Mouse (Mus musculus): ENCODE measurements at regions not wholly inside any gene's neighbourhood (a gene's known extent, or its start where the extent isn't known, plus 50 kb on each side); places are given as distances from the start of the nearest gene placed in this dataset.
"Not testable (repeated sequence)": the region's sequence is repeated elsewhere in the genome, so short reads cannot be mapped to it uniquely, and the experiment has no call there.

DNA sequence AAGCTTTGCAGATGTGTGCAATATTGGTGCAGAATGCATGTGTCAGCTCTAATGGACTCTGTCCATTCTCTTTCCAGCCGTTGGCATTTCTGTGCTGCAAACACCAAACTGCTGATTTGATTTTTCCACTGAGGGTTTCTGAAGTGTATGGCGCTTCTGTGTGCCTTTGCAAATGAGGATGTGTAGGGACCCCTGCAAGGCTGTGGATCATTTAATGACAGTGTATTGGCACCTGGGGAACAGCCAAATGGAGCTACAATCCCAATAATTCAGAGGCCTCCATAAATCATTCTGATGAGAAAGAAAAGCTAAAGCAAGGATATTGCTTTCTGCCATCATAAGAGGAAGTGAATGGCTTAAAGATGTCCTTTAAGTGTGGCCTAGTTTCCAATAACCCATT, 305.9 kb upstream of the Pkdcc start:
- no peak for DNase-seq (ENCODE audit: low spot score)

- not testable (repeated sequence) for DNase-seq (ENCODE audit: low spot score)
These were observed 292.1 kb upstream of the Pkdcc start for GRCm38 (mm10) chr17:82922986-82923385.

DNA sequence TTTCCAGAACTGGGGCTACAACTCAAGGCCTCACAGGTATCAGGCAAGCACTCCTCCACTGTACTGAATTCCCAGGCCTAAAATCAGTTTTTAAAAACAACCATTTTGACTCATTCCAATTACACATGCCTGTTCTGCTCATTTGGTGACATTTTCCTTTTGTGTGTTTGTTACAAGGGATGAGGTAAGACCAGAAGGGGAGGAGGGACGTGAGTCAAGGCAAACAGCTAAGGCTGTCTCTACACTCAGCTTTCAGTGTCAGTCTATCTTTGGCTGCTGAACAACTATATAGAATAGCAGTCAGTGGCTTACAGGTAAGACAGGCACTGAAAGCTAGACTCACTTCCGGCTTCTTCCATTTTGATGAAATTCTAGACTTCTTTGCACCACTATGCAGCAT, 289.3 kb upstream of the Pkdcc start:
- no peak for DNase-seq (ENCODE audit: low spot score)

GRCm38 (mm10) chr17:82927681-82928080, 287.4 kb upstream of the Pkdcc start:
- DNase-seq (ENCODE audit: low spot score): no peak

GRCm38 (mm10) chr17:82929511-82929910, 285.6 kb upstream of the Pkdcc start:
- DNase-seq (ENCODE audit: low spot score): no peak

DNA sequence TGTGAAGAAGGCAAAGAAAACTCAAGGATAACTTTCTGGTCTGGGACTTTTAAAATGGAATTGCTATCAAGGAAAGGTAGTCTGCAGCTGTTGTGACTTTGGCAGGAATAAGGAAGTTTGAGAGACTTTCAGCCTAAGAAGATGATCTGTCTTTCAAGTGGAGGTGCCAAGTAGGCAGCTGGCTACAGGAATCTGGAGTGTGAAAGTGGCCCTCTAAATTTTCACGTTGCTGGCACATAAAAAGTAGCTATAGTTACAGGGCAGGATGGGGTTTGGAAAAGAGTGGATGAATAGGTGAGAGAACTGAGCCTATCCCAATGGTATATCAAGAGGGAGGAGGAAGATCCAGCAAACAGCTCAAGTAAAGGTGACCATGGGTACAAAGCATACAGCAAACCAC, 284.4 kb upstream of the Pkdcc start:
- no peak for DNase-seq (ENCODE audit: low spot score)

DNA sequence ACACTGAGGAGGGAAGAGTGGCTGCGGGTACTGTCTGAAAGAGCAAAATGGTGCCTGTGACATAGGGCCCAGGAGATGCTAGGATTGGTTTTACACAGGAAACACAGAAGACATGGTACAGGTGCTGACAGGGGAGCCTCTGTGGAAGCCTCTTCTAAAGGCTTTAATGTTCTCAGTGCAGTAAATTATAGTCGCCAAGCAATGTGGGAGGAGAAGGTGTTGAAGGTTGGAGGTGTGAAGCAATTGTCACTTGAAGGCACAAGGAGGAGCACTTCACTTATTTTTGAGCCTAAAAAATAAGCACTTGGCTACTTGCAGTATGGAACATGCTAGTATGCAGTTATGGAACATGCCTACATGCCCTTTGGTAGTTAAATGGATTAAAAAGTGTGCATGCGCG, 283.6 kb upstream of the Pkdcc start:
- no peak for DNase-seq (ENCODE audit: low spot score)

GRCm38 (mm10) chr17:82936836-82937235, 278.3 kb upstream of the Pkdcc start:
- no peak for DNase-seq (ENCODE audit: low spot score)

- no peak for DNase-seq (ENCODE audit: low spot score)
These were observed 269.0 kb upstream of the Pkdcc start for GRCm38 (mm10) chr17:82946083-82946482.

GRCm38 (mm10) chr17:82949794-82950193, 265.3 kb upstream of the Pkdcc start:
- no peak for DNase-seq (ENCODE audit: low spot score)

DNA sequence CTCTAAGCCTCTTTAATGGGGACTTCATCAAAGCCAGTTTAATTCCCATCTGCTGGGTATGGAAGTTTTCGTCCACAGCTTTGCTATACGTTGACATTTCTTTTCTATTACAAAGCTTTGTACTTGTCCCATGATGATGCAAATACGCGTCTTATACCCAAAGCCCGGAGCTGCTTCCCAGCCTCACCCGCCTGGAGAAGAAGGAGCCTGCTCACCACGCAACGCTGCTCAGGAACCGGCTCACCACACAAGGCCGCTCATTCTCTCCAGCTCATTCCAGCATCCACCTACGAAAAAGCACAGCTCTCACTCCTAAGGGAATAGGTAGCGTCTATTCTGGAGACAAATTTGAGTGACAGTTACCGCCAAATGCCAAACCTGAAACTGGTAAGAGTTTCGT, 264.8 kb upstream of the Pkdcc start:
- no peak for DNase-seq (ENCODE audit: low spot score)

DNA sequence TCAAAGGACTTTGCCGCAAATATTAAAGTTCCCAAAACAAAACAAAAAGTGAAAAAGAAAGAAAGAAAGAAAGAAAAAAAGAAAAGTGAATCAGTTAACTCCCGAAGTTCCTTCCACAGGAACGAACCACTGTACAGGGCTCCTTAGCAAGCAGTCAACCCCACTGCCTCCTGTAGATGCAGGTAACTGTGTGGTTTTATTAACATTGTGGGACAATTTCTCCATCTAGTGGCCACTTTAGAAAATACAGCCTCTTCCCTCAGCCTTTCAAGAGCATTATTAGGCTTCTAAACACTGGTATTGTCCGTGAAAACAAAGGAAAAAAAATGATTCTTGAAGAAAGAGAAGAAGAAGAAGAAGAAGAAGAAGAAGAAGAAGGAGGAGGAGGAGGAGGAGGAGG, 257.7 kb upstream of the Pkdcc start:
- peak; percentile 88 for DNase-seq (ENCODE audit: low spot score)

DNA sequence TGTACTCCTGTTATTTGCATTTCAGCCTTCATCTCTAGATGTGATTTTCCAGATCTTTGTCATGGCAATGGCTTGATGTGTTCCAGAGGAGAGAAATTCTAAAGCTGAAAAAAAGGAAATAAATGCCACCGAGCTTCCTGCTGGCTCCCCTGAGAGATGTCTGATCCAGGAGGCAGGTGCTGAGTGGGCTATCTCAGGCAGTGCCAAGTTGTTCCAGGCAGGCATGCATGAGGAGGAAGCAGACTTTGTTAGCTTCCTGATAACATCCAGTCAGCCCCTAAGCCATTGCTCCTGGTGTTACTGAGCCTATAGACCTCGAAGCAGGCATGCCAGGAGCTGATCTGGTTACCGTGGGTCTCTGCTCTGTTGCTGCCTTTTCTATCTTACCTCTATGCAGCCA, 251.7 kb upstream of the Pkdcc start:
- no peak for DNase-seq (ENCODE audit: low spot score)

- no peak for DNase-seq (ENCODE audit: low spot score)
These were observed 215.4 kb upstream of the Pkdcc start for GRCm38 (mm10) chr17:82999710-83000109.

DNA sequence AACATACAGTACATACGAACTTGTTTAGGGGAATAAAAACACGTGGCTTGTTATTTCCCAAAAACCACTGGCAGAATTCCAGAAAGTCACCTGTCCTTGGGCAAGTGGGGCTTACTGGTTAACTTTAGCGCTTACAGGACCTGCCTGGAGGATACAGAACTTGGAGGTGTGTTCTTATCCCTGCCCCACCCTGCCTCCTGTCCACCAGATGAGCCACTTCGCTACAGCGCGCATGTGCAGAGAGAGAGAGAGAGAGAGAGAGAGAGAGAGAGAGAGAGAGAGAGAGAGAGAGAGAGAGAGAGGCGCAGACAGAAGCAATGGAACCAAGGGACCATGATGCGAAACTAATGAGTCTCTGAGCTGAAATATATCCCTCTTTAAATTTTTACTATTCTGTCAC, 214.7 kb upstream of the Pkdcc start:
- DNase-seq (ENCODE audit: low spot score): no peak

DNA sequence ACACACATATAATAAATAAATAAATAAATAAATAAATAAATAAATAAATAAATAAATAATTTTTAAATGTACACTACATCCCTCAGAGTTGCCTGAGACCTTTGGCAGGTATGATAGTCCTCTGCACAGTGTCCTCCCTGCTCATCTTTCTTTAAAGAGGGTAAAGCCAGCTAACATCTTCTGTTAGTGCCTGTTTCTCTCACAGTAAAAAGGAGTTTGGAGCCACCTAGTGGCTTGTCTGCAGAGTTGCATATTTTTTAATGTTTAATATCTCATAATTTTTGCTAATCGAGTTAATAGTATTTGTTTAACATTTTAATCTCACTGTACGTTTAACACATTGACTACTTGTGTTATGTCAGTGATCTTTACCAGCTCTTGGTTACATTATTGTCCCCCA, 213.5 kb upstream of the Pkdcc start:
- DNase-seq (ENCODE audit: low spot score): peak; percentile 64

DNA sequence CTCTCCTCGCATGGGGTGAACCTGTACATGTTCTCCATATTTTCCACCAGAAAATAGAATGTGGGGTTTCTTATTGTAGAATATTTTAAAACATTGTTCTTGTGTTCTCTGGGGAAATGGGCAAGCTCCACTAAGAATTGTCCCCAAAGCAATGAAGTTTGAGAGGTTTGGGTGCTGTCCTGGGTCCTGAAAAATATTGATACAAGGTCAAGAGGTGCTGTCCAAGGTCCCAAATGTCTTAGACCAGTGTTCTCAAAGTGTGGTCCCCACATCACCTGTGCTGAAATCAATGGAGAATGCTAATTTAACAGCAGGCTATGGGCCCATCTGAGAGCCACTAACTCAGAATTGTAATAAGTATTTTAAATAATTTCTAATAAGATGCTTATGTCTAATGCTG, 204.2 kb upstream of the Pkdcc start:
- peak; percentile 82 for DNase-seq (ENCODE audit: low spot score)

DNA sequence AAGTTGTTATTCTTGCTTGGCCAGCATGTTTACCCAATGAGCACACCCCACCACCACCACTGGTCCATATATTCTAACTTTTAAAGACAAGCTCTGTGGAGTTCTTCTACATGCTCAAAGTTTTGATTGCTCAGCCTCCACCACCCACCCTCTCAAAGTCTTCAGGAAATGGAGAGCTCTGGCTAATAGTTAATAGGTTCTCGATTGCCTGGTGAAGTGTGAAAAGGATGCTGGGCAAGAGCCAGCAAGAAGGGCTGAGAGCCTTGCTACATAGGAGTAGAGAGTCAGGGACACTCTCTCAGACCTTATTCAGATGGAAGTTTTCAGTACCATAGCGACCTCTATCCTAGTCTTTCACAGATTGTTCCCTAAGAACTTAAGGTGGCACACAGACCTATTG, 199.4 kb upstream of the Pkdcc start:
- DNase-seq (ENCODE audit: low spot score): no peak

DNA sequence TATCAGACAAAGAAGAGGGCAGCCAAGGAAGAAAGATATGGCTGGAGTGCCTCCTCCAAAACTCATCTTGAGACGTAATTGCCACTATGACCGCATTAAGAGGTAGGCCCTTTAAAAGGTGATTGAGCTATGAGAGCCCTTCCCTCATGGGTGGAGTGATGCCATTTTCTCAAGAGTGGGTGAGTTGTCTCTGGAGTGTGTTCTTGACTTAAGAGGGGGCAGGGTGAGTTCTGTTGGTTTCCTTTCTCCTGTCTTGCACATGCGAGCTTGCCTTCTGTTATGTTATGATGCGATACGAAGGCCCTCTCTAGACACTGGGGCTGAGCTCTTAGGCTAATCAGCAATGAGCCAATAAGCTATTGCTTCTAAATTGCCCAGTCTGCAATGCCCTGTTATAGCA, 198.2 kb upstream of the Pkdcc start:
- DNase-seq (ENCODE audit: low spot score): no peak

- DNase-seq (ENCODE audit: low spot score): no peak
These were observed 195.8 kb upstream of the Pkdcc start for GRCm38 (mm10) chr17:83019267-83019666.

- DNase-seq (ENCODE audit: low spot score): no peak
These were observed 194.5 kb upstream of the Pkdcc start for GRCm38 (mm10) chr17:83020576-83020975.

- DNase-seq (ENCODE audit: low spot score): peak; percentile 96
These were observed 189.7 kb upstream of the Pkdcc start for GRCm38 (mm10) chr17:83025340-83025816.

- DNase-seq (ENCODE audit: low spot score): no peak
These were observed 180.0 kb upstream of the Pkdcc start for GRCm38 (mm10) chr17:83034914-83035573.

DNA sequence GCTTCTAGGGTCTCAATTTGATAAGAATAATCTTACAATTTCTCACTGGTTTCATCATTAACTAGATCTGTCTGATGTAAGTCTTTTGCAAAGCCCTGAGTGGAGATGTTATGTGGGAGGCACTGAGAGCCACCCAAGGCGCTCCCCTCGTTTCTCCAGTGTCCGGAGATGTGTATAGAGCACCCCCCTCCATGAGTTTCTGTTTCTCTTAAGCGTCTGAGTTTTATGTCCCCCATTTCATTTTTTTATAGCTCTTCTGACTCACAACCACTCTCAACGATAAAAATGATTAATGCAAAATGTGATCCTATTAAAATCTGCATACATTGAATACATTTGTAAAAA, 179.5 kb upstream of the Pkdcc start:
- no peak for DNase-seq (ENCODE audit: low spot score)

DNA sequence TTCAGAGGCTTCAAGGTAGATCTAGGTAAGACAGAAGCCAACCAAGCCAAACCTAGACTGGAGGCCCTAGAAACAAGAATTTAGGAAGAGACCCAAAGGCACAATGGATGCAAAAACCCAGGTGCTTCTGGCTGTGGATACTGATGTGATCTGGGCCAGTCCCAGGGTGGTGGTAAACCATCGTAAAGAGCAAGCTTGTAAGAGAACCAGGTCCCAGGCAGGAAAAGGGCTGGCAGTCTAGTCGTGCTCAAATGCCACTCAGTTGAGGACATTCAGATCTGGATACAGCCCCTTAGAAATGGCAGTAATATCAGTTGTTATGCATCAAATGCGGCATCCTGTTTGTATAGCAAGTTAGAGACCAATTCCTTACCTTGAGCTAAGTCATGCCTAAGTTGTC, 175.5 kb upstream of the Pkdcc start:
- DNase-seq (ENCODE audit: low spot score): no peak

Data from embryo, embryonic 10.5 days (tissue).